Mouse (Mus musculus) liver, postnatal 0 days (tissue): ENCODE data around the gene St6galnac3. TPM values are rescaled to one million over a fixed set of nuclear protein-coding genes. Genes with fewer than 3 reads are reported as not detected.
A peak's percentile ranks its signal among the peaks of the same experiment; 100 is the strongest.

Experiments
- ATAC-seq: fragments of 200-750 bp; cut with Nextera tagmentation; 2 replicates; pipeline ENCODE4 v1.8.0; 2017; ENCODE audit warnings: mild to moderate bottlenecking, moderate library complexity
- DNase-seq: peaks from one replicate; pipeline ENCODE4 v3.0.0-alpha.2; 2016
- H3K27ac ChIP-seq: fragments of 300-500 bp; sonication (generic); 2 replicates; pipeline ENCODE4 v1.5.1; 2014; ENCODE audit warnings: antibody characterized with exemption, moderate library complexity, mild to moderate bottlenecking, low read depth
- H3K27me3 ChIP-seq: fragments of 300-500 bp; sonication (generic); 2 replicates; pipeline ENCODE4 v1.6.1; 2014; ENCODE audit warnings: low read length, control low read depth, mixed read lengths; ENCODE audit not compliant: insufficient read depth
- H3K36me3 ChIP-seq: fragments of 300-500 bp; sonication (generic); replicated peaks from 2 replicates; pipeline ENCODE4 v1.6.1; 2014; ENCODE audit warnings: mild to moderate bottlenecking, control low read depth, low read length, moderate library complexity, mixed read lengths; ENCODE audit not compliant: insufficient read depth
- H3K4me1 ChIP-seq: fragments of 300-500 bp; sonication (generic); 2 replicates; pipeline ENCODE4 v1.6.1; 2014; ENCODE audit warnings: antibody characterized with exemption, mild to moderate bottlenecking, control low read depth; ENCODE audit not compliant: insufficient read depth
- H3K4me2 ChIP-seq: fragments of 300-500 bp; sonication (generic); 2 replicates; pipeline ENCODE4 v1.6.1; 2014; ENCODE audit warnings: low read depth, mild to moderate bottlenecking, low read length, moderate library complexity, mixed read lengths
- H3K4me3 ChIP-seq: fragments of 300-500 bp; sonication (generic); 2 replicates; pipeline ENCODE4 v1.5.1; 2014; ENCODE audit warnings: low read depth, low read length
- H3K9ac ChIP-seq: fragments of 300-500 bp; sonication (generic); replicated peaks from 2 replicates; pipeline ENCODE4 v1.6.1; 2014; ENCODE audit warnings: mild to moderate bottlenecking, moderate library complexity
- H3K9me3 ChIP-seq: fragments of 300-500 bp; sonication (generic); 2 replicates; pipeline ENCODE4 v1.6.1; 2016; ENCODE audit warnings: mild to moderate bottlenecking, control low read depth, low read length, mixed read lengths
- CTCF ChIP-seq: sonication (generic); IDR thresholded peaks from 2 replicates; pipeline ENCODE4 v1.5.1; 2016; ENCODE audit warnings: antibody characterized with exemption, low read depth
- EP300 ChIP-seq: IDR thresholded peaks from 2 replicates; pipeline ENCODE4 v1.6.1; 2016; ENCODE audit warnings: antibody characterized with exemption, low read depth, mild to moderate bottlenecking
- WGBS: fragments of 180-500 bp; shearing (Covaris S2); extraction: QIAGEN DNeasy Blood & Tissue Kit; methylation state at CpG from one replicate; pipeline ENCODE4 v1.1.7; 2014; ENCODE audit not compliant: insufficient replicate concordance; 5-methylcytosine and 5-hydroxymethylcytosine counted together
- polyA plus RNA-seq: library from polyadenylated mRNA; unstranded; fragments of >200 nt; fragmentation: Nextera tagmentation; extraction: Ambion mirVana; gene quantifications from 2 replicates; pipeline ENCODE4 v1.2.1, GENCODE M21; 2015

St6galnac3 gene
- polyA plus RNA-seq, 1 experiment from 2014 or later: 5.0 TPM

- no peak for ATAC-seq
- Histone ChIP-seq H3K27ac (no peak overlapping the region), H3K4me1 (no peaks in the 10 kb centered on the region; the same call in 1 of the 2 replicates), H3K27me3 (no peaks in the 10 kb centered on the region), H3K4me2 (no peak overlapping the region), H3K4me3 (no peak overlapping the region), H3K36me3 (no peaks in the 10 kb centered on the region), H3K9me3 (no peaks in the 10 kb centered on the region), H3K9ac (no peak overlapping the region)
- DNase-seq: no peak
- 84% methylated on average over 4 of the region's 4 CpGs for WGBS
- TF ChIP-seq EP300 (no peak), CTCF (no peak)
Observed at GRCm38 (mm10) chr3:153416383-153416782, 308.6 kb downstream of the St6galnac3 start.

GRCm38 (mm10) chr3:153414132-153414531 is 310.8 kb downstream of the St6galnac3 start:
- 77% methylated on average over 2 of the region's 2 CpGs for WGBS
- H3K4me3 ChIP-seq: no peak overlapping the region
- no peak overlapping the region for H3K27ac ChIP-seq
- H3K36me3 ChIP-seq: no peaks in the 10 kb centered on the region
- H3K27me3 ChIP-seq: no peaks in the 10 kb centered on the region
- DNase-seq: no peak
- no peak overlapping the region for H3K9ac ChIP-seq
- ATAC-seq: no peak
- no peak overlapping the region for H3K4me2 ChIP-seq
- no peaks in the 10 kb centered on the region for H3K9me3 ChIP-seq
- TF ChIP-seq CTCF (no peak), EP300 (no peak)
- no peaks in the 10 kb centered on the region for H3K4me1 ChIP-seq

GRCm38 (mm10) chr3:153409286-153409685 is 315.7 kb downstream of the St6galnac3 start:
- Histone ChIP-seq H3K9ac (no peak overlapping the region), H3K36me3 (no peaks in the 10 kb centered on the region), H3K27me3 (no peaks in the 10 kb centered on the region), H3K27ac (no peak overlapping the region), H3K9me3 (no peaks in the 10 kb centered on the region), H3K4me2 (no peak overlapping the region), H3K4me1 (no peaks in the 10 kb centered on the region), H3K4me3 (no peak overlapping the region)
- no peak for DNase-seq
- 85% methylated on average over 9 of the region's 9 CpGs for WGBS
- no peak for TF ChIP-seq CTCF
- TF ChIP-seq EP300: no peak
- ATAC-seq: no peak

GRCm38 (mm10) chr3:153408361-153408760 is 316.6 kb downstream of the St6galnac3 start:
- H3K4me2 ChIP-seq: no peak overlapping the region
- no peaks in the 10 kb centered on the region for H3K27me3 ChIP-seq
- H3K27ac ChIP-seq: no peak overlapping the region
- H3K4me1 ChIP-seq: no peaks in the 10 kb centered on the region
- no peak overlapping the region for H3K4me3 ChIP-seq
- no peaks in the 10 kb centered on the region for H3K36me3 ChIP-seq
- no peaks in the 10 kb centered on the region for H3K9me3 ChIP-seq
- ATAC-seq (no peak), DNase-seq (no peak)
- H3K9ac ChIP-seq: no peak overlapping the region
- 82% methylated on average over 6 of the region's 6 CpGs for WGBS
- TF ChIP-seq EP300 (no peak), CTCF (no peak)

GRCm38 (mm10) chr3:153407698-153408097 is 317.3 kb downstream of the St6galnac3 start:
- Histone ChIP-seq H3K9ac (no peak overlapping the region), H3K4me2 (no peak overlapping the region), H3K4me1 (no peaks in the 10 kb centered on the region), H3K27ac (no peak overlapping the region), H3K9me3 (no peaks in the 10 kb centered on the region), H3K36me3 (no peaks in the 10 kb centered on the region), H3K27me3 (no peaks in the 10 kb centered on the region), H3K4me3 (no peak overlapping the region)
- no peak for ATAC-seq
- no peak for TF ChIP-seq EP300
- TF ChIP-seq CTCF: no peak
- no peak for DNase-seq
- 79% methylated on average over 6 of the region's 6 CpGs for WGBS

GRCm38 (mm10) chr3:153406858-153407257 is 318.1 kb downstream of the St6galnac3 start:
- Histone ChIP-seq H3K9ac (no peak overlapping the region), H3K4me3 (no peak overlapping the region), H3K9me3 (no peaks in the 10 kb centered on the region), H3K4me1 (no peaks in the 10 kb centered on the region), H3K36me3 (no peaks in the 10 kb centered on the region), H3K27ac (no peak overlapping the region), H3K4me2 (no peak overlapping the region), H3K27me3 (no peaks in the 10 kb centered on the region)
- no peak for DNase-seq
- TF ChIP-seq EP300: no peak
- TF ChIP-seq CTCF: no peak
- ATAC-seq: no peak
- 81% methylated on average over 1 of the region's 1 CpGs for WGBS

GRCm38 (mm10) chr3:153406220-153406619 is 318.8 kb downstream of the St6galnac3 start:
- Histone ChIP-seq H3K27me3 (no peaks in the 10 kb centered on the region), H3K9ac (no peak overlapping the region), H3K4me3 (no peak overlapping the region), H3K36me3 (no peaks in the 10 kb centered on the region), H3K9me3 (no peaks in the 10 kb centered on the region), H3K27ac (no peak overlapping the region), H3K4me2 (no peak overlapping the region), H3K4me1 (no peaks in the 10 kb centered on the region)
- DNase-seq: no peak
- no peak for TF ChIP-seq CTCF
- ATAC-seq: peak; percentile 29; the same call in 1 of the 2 replicates
- 60% methylated on average over 4 of the region's 4 CpGs for WGBS
